Mouse (Mus musculus): ENCODE data around the gene H2afz.

DNA sequence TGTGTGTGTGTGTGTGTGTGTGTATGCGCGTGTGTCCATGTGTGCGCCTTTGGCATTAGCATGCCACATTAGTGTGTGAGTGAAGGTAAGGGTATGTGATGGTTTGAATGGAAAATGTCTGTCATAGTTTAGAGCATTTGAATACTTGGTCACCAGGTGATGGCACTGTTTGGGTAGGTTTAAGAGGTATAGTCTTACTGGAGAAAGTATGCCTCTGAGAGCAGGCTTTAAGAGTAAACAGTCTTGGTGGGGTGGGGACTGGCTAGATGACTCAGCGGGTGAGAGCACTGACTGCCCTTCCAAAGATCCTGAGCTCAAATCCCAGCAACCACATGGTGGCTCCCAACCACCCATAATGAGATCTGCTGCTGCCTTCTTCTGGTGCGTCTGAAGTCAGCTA lies 14.6 kb upstream of the H2afz start:
- TF ChIP-seq CTCF (conservative IDR thresholded peaks at IDR 0.05 in 1 of 2, IDR thresholded peaks at IDR 0.05 in 1 of 2; ENCODE audit: low read depth in 2 of 2, low read length in 2 of 2) (peak in 1 of 2 experiments; percentile 57; a peak in 2 of 4 replicates), CHD1 (IDR thresholded peaks at IDR 0.05; ENCODE audit: low read depth, low read length) (no peak), EP300 (IDR thresholded peaks at IDR 0.05; ENCODE audit: low read length) (peak; percentile 71)
